Mouse (Mus musculus) splenic B cell, adult 2 months (primary cell): ENCODE measurements around the gene Sertad2.

Experiments used
- DNase-seq: peaks from one replicate; pipeline ENCODE4 v3.0.0-alpha.2; 2011; ENCODE audit warnings: low read depth, low spot score
- H3K27me3 ChIP-seq: 2 replicates; pipeline ENCODE4 v1.6.1; 2012; ENCODE audit warnings: mild to moderate bottlenecking, low read length, moderate library complexity, mixed read lengths; ENCODE audit not compliant: control insufficient read depth, poor library complexity, insufficient read depth, severe bottlenecking
- H3K36me3 ChIP-seq: 2 replicates; pipeline ENCODE4 v1.6.1; 2012; ENCODE audit warnings: mild to moderate bottlenecking, low read length, moderate library complexity, mixed read lengths; ENCODE audit not compliant: control insufficient read depth, poor library complexity, insufficient read depth, severe bottlenecking

Gene Sertad2

GRCm38 (mm10) chr11:20537221-20537620 is 5.8 kb upstream of the Sertad2 start:
- Histone ChIP-seq H3K36me3 (no peaks in the 10 kb centered on the region), H3K27me3 (no peaks in the 10 kb centered on the region)
- no peak for DNase-seq

DNA sequence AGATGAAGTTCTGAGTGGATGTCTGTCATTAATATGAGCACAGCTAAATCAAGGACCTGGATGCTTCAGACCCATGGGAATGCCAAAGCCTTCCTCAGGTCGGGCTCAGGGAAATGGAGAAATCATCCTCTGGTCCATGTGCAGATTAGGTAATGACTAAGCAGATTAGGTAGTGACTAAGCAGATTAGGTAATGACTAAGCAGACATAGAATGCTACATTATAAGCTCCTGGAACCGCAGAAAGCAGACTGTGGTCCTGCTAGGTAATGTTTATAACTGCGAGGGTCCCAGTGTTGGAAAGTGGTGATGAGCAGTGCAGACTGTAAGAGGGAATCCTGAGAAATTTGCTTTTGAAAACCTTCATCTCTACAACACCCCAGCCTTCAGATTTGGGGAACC is 4.6 kb upstream of the Sertad2 start:
- Histone ChIP-seq H3K36me3 (no peaks in the 10 kb centered on the region), H3K27me3 (no peaks in the 10 kb centered on the region)
- no peak for DNase-seq

DNA sequence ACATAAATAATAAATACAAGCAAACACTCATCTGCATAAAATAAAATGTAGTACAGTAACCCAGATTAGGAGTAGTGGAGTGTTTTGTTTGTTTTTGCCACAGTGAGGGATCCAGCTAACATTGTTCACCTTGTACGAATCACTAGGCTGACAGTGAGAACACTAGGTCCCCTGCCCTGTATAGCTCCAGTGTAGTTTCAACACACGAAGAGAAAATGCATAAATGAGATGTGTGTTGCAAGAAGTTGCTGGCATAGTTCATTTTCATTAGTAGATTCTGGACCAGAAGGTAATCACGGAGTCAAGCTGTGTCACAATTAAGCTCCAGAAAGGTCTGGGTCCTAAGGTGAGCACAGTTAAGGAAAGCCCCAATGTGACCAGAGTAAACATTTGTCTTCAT is 1.8 kb upstream of the Sertad2 start:
- Histone ChIP-seq H3K36me3 (no peaks in the 10 kb centered on the region), H3K27me3 (no peaks in the 10 kb centered on the region)
- DNase-seq: no peak

DNA sequence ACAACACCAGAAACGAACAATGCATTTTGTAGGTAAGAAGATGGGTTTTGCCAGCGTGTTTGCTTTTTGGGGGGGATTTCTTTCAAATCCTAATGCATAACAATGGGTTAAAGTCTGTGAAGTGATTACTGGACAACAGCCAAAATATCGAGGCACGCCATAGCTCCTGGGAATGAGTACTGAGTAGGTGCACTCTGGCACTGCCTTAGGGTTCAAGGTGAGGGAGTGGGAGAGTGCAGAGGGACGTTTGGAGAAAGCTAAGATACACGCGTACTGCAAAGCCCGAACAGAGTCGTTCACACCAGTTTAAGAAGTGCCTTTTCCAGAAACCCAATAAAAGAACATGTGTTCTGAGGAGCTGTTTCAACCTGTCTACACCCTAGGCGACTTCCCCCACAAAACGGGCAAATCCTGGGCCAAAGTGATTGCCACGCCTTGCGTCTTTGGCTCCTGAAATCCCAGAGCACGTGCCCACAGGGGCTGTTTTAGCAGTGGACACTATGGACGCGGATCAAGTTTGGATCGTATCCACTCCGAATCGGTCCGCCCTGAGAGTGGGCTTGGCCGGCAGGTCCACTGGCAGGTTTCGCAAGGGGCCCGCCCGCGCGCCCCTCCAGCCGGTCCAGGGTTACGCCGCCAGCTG is 937 bp upstream of the Sertad2 start:
- no peak for DNase-seq
- no peaks in the 10 kb centered on the region for H3K27me3 ChIP-seq
- H3K36me3 ChIP-seq: no peaks in the 10 kb centered on the region

GRCm38 (mm10) chr11:20543453-20544120 is 534 bp downstream of the Sertad2 start:
- DNase-seq: peak; percentile 47
- H3K27me3 ChIP-seq: no peaks in the 10 kb centered on the region
- no peaks in the 10 kb centered on the region for H3K36me3 ChIP-seq

DNA sequence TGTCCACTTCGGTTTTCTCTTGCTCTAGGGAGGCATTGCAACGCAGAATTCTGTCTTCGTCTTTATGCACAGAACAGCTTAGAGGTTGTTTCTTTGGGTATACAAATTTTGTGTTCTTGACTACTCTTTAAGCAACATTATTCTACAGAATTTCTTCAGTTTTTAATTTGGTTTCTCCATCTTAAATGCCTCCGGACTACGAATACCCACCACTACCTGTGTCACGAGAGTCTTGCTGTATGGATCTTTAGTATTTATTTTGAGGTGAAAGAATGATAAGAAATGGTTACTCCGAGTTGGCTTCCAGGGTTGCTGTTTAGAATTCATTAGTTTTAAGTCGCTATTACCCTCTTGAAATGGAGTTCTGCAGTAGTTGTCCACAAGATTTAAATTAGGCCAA is 1.3 kb downstream of the Sertad2 start:
- H3K27me3 ChIP-seq: no peaks in the 10 kb centered on the region
- no peak for DNase-seq

DNA sequence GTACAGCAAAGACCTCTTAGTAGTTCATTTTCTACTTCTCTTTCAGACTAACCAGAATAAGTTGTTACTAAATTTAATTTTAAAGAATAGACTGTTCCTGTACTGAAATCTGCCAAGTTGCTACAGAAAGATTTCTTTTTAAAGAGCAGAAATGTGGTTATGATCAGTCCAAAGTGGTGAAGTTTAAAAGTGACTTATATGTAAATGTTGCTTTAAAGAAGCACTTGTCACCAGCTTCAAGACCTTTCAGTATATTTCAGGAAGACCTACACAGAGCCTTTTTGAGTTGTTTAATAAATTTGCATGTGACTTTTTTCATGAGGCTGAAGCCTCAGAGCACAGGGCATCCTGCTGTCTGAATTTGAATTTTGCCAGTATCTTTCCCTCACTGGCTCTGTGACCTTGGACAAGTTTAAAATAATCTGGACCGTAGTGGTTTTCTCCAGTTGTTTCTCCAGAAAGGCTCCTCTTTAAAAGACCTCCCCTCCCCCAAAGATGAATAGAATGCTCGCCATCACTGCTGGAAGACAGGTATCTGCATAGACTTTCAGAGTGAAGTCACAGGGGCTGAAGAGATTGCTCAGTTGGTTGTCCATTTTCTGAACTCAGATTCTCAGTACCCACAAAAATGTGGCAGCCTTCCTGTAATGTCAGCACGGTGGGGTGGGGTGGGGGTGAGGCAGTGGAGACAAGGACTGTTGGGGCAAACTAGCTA is 1.9 kb downstream of the Sertad2 start:
- H3K36me3 ChIP-seq: no peaks in the 10 kb centered on the region
- no peaks in the 10 kb centered on the region for H3K27me3 ChIP-seq
- DNase-seq: no peak

More for the DNA sequence above, 1.3 kb downstream of the Sertad2 start:
- no peaks in the 10 kb centered on the region for H3K36me3 ChIP-seq

DNA sequence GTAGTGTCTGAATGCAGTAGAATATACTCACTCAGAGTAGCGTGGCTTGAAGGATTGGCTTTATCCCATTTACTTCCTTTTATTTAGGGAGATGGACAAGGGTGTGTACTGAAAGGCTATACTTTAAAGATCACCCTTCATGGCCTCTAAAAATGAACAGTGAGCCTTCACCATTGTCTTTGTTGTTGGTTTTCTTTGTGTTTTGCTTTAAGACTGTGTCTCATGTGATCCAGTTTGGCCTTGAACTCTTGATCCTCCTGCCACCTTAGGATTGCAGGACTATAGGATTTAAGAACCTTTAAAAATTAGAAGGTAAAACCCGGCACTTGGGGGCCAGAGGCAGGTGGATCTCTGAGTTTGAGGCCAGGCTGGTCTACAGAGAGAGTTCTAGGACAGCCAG is 6.4 kb downstream of the Sertad2 start:
- Histone ChIP-seq H3K36me3 (no peaks in the 10 kb centered on the region), H3K27me3 (no peaks in the 10 kb centered on the region)
- DNase-seq: no peak

DNA sequence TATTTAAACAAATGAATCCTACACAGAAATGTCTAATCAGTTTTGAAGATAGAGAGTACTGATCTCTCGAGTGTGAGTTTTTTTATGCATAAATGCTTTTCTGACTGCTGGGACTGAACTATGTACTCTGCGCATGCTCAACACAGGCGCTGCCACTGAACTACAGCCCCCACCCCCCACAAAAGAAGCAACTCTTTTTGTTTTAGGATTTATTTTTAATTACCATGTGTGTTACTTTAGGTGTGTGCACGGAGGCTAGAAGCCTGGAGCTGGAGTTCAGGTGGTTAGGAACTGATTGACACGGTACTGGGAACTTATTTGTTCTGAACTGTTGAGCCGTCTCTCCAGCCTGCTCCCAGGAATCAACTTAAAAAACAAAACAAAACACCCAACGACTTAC is 7.1 kb downstream of the Sertad2 start:
- Histone ChIP-seq H3K36me3 (no peaks in the 10 kb centered on the region), H3K27me3 (no peaks in the 10 kb centered on the region)
- no peak for DNase-seq

DNA sequence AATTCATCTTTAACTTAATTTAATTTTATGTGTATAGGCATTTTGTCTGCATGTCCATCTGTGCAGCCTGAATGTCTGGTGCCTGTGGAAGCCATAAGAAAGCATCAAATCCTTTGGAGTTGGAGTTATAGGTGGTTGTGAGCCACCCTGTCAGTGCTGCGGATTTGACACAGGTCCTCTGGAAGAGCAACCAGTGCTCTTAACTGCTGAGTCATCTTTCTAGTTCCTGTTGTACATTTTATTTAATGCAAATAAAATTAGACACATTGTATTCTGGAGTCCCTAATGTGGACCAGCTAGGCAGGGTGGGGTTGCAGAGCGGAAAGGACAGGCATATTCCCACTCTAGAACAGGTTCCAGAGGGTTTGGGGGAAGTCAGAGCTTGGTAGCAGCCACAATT is 9.0 kb downstream of the Sertad2 start:
- DNase-seq: no peak
- no peaks in the 10 kb centered on the region for H3K27me3 ChIP-seq

GRCm38 (mm10) chr11:20552758-20553673 is 10.0 kb downstream of the Sertad2 start:
- H3K27me3 ChIP-seq: no peaks in the 10 kb centered on the region
- peak; percentile 27 for DNase-seq
- no peaks in the 10 kb centered on the region for H3K36me3 ChIP-seq

More for the DNA sequence above, 9.0 kb downstream of the Sertad2 start:
- no peaks in the 10 kb centered on the region for H3K36me3 ChIP-seq

- peak; percentile 44 for DNase-seq
- Histone ChIP-seq H3K27me3 (no peaks in the 10 kb centered on the region), H3K36me3 (no peaks in the 10 kb centered on the region)
Measured at GRCm38 (mm10) chr11:20555651-20556050, 12.6 kb downstream of the Sertad2 start.

- no peak for DNase-seq
- no peaks in the 10 kb centered on the region for H3K27me3 ChIP-seq
- H3K36me3 ChIP-seq: no peaks in the 10 kb centered on the region
Measured at GRCm38 (mm10) chr11:20556163-20556911, 13.3 kb downstream of the Sertad2 start.
